Mouse (Mus musculus): ENCODE measurements around the gene Pnpla7. TPM values are rescaled to one million over a fixed set of nuclear protein-coding genes. Genes with fewer than 3 reads are reported as not detected.

Pnpla7 gene
- total and polyA plus RNA-seq, 3 experiments: 8.8 to 11.3 TPM; not detected in 1

- no peaks in the 10 kb centered on the region for H3K79me2 ChIP-seq (ENCODE audit: control insufficient read depth, insufficient read depth, low read length, poor library complexity)
- DNase-seq (ENCODE audit: low read depth, low spot score): no peak
- H3K27ac ChIP-seq (ENCODE audit: control insufficient read depth, low read depth, low read length): no peak overlapping the region
- peaks cover 1 to 10% of the 10 kb centered on the region in 2 experiments; a peak in 3 of 4 replicates for H3K27me3 ChIP-seq (ENCODE audit: control insufficient read depth in 1 of 2, insufficient read depth in 2 of 2, low read length in 2 of 2)
- H3K4me1 ChIP-seq (ENCODE audit: control insufficient read depth in 1 of 2, insufficient read depth in 2 of 2, low read length in 2 of 2): no peaks in the 10 kb centered on the region
- TF ChIP-seq KAT2A (conservative IDR thresholded peaks at IDR 0.05; ENCODE audit: low read depth, low read length) (no peak), SMC3 (IDR thresholded peaks at IDR 0.05; ENCODE audit: low read depth, low read length) (no peak), ETS1 (IDR thresholded peaks at IDR 0.05; ENCODE audit: low read depth, low read length) (no peak), NRF1 (IDR thresholded peaks at IDR 0.05; ENCODE audit: insufficient read depth, low read depth, low read length, poor library complexity, severe bottlenecking) (no peak), ELF1 (IDR thresholded peaks at IDR 0.05; ENCODE audit: low read depth, low read length) (no peak), MYC (IDR thresholded peaks at IDR 0.05; ENCODE audit: low read depth, low read length) (no peak), UBTF (IDR thresholded peaks at IDR 0.05; ENCODE audit: borderline replicate concordance, insufficient read depth, low read depth, low read length) (no peak), GATA1 (IDR thresholded peaks at IDR 0.05; ENCODE audit: low read depth, low read length) (no peak), MYB (IDR thresholded peaks at IDR 0.05; ENCODE audit: low read depth, low read length) (no peak), TBP (IDR thresholded peaks at IDR 0.05; ENCODE audit: low read depth, low read length) (no peak), POLR2AphosphoS2 (IDR thresholded peaks at IDR 0.05; ENCODE audit: low read length) (no peak), BHLHE40 (IDR thresholded peaks at IDR 0.05; ENCODE audit: borderline replicate concordance, low read depth, low read length) (no peak), USF2 (IDR thresholded peaks at IDR 0.05; ENCODE audit: borderline replicate concordance in 1 of 2, insufficient read depth in 1 of 2, low read depth in 1 of 2, low read length in 2 of 2) (no peak), RCOR1 (IDR thresholded peaks at IDR 0.05; ENCODE audit: low read depth, low read length) (no peak), CHD1 (IDR thresholded peaks at IDR 0.05; ENCODE audit: low read depth, low read length) (no peak), RAD21 (IDR thresholded peaks at IDR 0.05; ENCODE audit: low read depth, low read length) (no peak)
- no peaks in the 10 kb centered on the region for H3K9me3 ChIP-seq (replicated peaks; ENCODE audit: insufficient read depth, low read length)
- H3K4me3 ChIP-seq (ENCODE audit: control insufficient read depth in 1 of 2, insufficient read depth in 1 of 2, low read depth in 2 of 2, low read length in 2 of 2): no peak overlapping the region
- H3K36me3 ChIP-seq (ENCODE audit: control insufficient read depth in 1 of 2, insufficient read depth in 2 of 2, low read length in 2 of 2): no peaks in the 10 kb centered on the region
- no peak overlapping the region for H3K9ac ChIP-seq (ENCODE audit: control insufficient read depth, low read depth, low read length, poor library complexity, severe bottlenecking)
Observed at GRCm38 (mm10) chr2:25088636-25089035, 112.8 kb downstream of the Pnpla7 start.

- TF ChIP-seq USF2 (IDR thresholded peaks at IDR 0.05; ENCODE audit: borderline replicate concordance in 1 of 2, insufficient read depth in 1 of 2, low read depth in 1 of 2, low read length in 2 of 2): no peak
- TF ChIP-seq ZNF384 (IDR thresholded peaks at IDR 0.05; ENCODE audit: low read depth, low read length): no peak
- no peak overlapping the region for H3K27ac ChIP-seq (ENCODE audit: control insufficient read depth, low read depth, low read length)
- H3K36me3 ChIP-seq (ENCODE audit: control insufficient read depth in 1 of 2, insufficient read depth in 2 of 2, low read length in 2 of 2): peaks cover 0 to 20% of the 10 kb centered on the region in 2 experiments; a peak in 2 of 4 replicates
Observed at GRCm38 (mm10) chr2:25094785-25095108, 118.9 kb downstream of the Pnpla7 start.

More at GRCm38 (mm10) chr2:25094785-25095108, 118.9 kb downstream of the Pnpla7 start:
- no peak overlapping the region for H3K9ac ChIP-seq (ENCODE audit: control insufficient read depth, low read depth, low read length, poor library complexity, severe bottlenecking)
- no peak for DNase-seq (ENCODE audit: low read depth, low spot score)
- no peaks in the 10 kb centered on the region for H3K9me3 ChIP-seq (replicated peaks; ENCODE audit: insufficient read depth, low read length)
- no peak overlapping the region for H3K4me3 ChIP-seq (ENCODE audit: control insufficient read depth in 1 of 2, insufficient read depth in 1 of 2, low read depth in 2 of 2, low read length in 2 of 2)
- H3K4me1 ChIP-seq (ENCODE audit: control insufficient read depth in 1 of 2, insufficient read depth in 2 of 2, low read length in 2 of 2): peaks cover 17 to 19% of the 10 kb centered on the region in 2 experiments; a peak in 3 of 4 replicates
- H3K27me3 ChIP-seq (ENCODE audit: control insufficient read depth in 1 of 2, insufficient read depth in 2 of 2, low read length in 2 of 2): peaks cover 0 to 5% of the 10 kb centered on the region in 2 experiments; a peak in 2 of 4 replicates
- H3K79me2 ChIP-seq (ENCODE audit: control insufficient read depth, insufficient read depth, low read length, poor library complexity): no peaks in the 10 kb centered on the region

All from MEL (cell line).